Mouse (Mus musculus): ENCODE measurements around the gene Npl. TPM values are rescaled to one million over a fixed set of nuclear protein-coding genes. Genes with fewer than 3 reads are reported as not detected.

Gene Npl
- polyA plus RNA-seq (2015; fragmentation: Nextera tagmentation; extraction: Ambion mirVana), result 22.6 and 27.9 TPM in 2 replicates

DNA sequence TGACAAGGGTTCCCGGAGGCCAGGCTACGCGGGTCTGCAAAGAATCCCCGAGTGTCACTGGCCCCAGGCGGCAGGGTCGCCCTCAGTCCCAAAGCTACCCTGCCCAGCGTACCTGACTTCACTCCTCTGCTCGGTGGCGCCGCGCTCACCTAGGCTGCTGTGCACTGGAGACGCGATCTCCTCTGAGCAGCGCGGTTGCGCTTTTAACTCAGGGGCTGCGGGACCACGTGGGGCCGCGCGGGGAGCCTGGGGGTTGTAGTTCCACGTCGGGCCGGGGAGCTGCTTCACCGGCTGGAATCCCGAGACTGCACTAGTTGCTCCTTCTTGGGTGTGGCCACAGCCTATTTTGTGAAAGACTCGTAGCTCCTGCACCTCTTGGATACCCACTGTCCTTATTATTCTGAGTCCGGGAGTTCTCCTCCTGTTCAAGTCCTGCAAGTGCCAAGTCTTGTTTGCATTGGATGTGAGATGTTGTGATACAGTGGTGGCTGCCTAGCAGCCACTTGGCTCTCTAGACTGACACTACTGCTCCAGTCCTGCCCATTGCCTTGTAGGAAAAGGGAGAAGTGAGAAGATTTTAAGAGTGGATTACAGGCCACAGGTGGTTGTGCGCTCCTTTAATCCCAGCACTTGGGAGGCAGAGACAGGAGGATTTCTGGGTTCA, at the start of gene Npl:
Gene Npl, minus strand, starts transcription at position 510 of the 664 bp plus-strand sequence.
- 4% methylated on average over 29 of the region's 29 CpGs for WGBS
- no peaks in the 10 kb centered on the region for H3K9me3 ChIP-seq (replicated peaks; ENCODE audit: control insufficient read depth, low read length)
- H3K4me1 ChIP-seq (ENCODE audit: control insufficient read depth, insufficient read depth, low read length), result no peaks in the 10 kb centered on the region
- H3K4me3 ChIP-seq (replicated peaks; ENCODE audit: low read length), result peak within 1 kb of the TSS; percentile 47
- H3K4me2 ChIP-seq (ENCODE audit: low read depth, low read length), result peak within 1 kb of the TSS; percentile 61
- peak; percentile 91 for ATAC-seq (ENCODE audit: insufficient read depth, low FRiP score)
- no peak within 1 kb of the TSS for H3K27ac ChIP-seq (ENCODE audit: low read length)
- H3K36me3 ChIP-seq (ENCODE audit: control insufficient read depth, insufficient read depth, low read length), result no peaks in the 10 kb centered on the region
- H3K9ac ChIP-seq (ENCODE audit: low read length), result peak within 1 kb of the TSS; percentile 67
- no peaks in the 10 kb centered on the region; the same call in 1 of the 2 replicates for H3K27me3 ChIP-seq (ENCODE audit: control insufficient read depth, insufficient read depth, low read length)

DNA sequence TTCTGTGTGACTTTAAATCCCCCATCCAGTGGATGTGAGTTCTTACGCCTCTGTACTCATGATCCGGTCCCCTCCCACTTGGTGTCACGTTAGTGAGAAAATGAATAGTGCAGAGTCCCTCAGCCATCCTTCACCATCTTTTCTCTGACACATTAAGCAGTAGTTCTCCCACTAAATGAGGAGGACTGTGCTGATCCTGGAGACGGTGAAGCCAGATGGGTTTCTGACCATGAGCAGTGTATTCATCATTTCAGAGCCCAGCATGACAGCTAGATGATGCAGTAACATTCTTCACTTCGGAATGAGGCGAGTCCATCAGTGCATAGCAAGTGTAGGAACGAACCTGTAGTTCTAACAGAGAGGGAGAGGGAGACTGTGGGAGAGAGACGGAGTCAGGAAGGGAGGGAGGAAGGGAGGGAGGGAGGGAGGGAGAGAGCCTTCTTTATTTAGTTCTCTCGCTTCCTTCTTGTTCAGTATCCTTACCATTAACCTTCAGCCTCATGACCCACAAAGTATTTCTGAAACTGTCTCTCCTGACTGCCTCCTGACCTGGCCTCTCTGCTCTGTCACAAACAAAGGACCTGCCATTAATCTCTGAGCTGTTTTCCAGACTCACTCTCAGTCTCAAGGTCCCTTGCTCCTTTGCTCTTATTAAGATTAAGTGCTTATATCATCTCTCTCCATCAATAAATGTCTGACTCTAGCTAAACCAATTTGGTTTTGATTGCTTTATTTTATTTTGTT, 49.6 kb upstream of the Npl start:
- no peak for ATAC-seq (ENCODE audit: insufficient read depth, low FRiP score)
- Histone ChIP-seq H3K4me1 (ENCODE audit: control insufficient read depth, insufficient read depth, low read length) (no peaks in the 10 kb centered on the region), H3K9me3 (replicated peaks; ENCODE audit: control insufficient read depth, low read length) (no peaks in the 10 kb centered on the region), H3K27ac (ENCODE audit: low read length) (no peak overlapping the region), H3K9ac (ENCODE audit: low read length) (no peak overlapping the region), H3K4me2 (ENCODE audit: low read depth, low read length) (no peak overlapping the region), H3K4me3 (replicated peaks; ENCODE audit: low read length) (no peak overlapping the region), H3K27me3 (ENCODE audit: control insufficient read depth, insufficient read depth, low read length) (no peaks in the 10 kb centered on the region), H3K36me3 (ENCODE audit: control insufficient read depth, insufficient read depth, low read length) (no peaks in the 10 kb centered on the region)
- 23% methylated on average over 9 of the region's 9 CpGs for WGBS

GRCm38 (mm10) chr1:153598773-153599172, 48.9 kb upstream of the Npl start:
- ATAC-seq (ENCODE audit: insufficient read depth, low FRiP score), result peak; percentile 40; the same call in 1 of the 2 replicates
- Histone ChIP-seq H3K9me3 (replicated peaks; ENCODE audit: control insufficient read depth, low read length) (no peaks in the 10 kb centered on the region), H3K4me2 (ENCODE audit: low read depth, low read length) (no peak overlapping the region), H3K9ac (ENCODE audit: low read length) (no peak overlapping the region), H3K27ac (ENCODE audit: low read length) (no peak overlapping the region), H3K36me3 (ENCODE audit: control insufficient read depth, insufficient read depth, low read length) (no peaks in the 10 kb centered on the region), H3K4me3 (replicated peaks; ENCODE audit: low read length) (no peak overlapping the region), H3K27me3 (ENCODE audit: control insufficient read depth, insufficient read depth, low read length) (no peaks in the 10 kb centered on the region), H3K4me1 (ENCODE audit: control insufficient read depth, insufficient read depth, low read length) (no peaks in the 10 kb centered on the region)
- 23% methylated on average over 2 of the region's 2 CpGs for WGBS

DNA sequence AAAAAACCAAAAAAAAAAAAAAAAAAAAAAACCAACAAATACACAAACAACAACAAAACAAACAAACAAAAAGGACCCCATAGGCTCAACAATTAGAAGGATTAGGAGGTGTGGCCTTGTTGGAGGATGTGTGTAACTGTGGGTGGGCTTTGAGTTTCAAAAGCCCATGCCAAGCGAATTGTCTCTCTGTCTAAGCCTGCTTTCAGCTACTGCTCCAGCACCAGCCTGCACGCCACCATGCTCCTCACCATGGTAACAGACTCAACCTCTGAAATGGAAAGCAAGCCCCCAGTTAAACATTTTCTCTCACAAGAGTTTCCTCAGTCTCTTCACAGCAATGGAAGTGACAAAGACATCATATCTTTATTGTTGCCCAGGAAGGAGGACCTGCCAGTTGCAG, 43.8 kb upstream of the Npl start:
- no peak overlapping the region for H3K4me3 ChIP-seq (replicated peaks; ENCODE audit: low read length)
- no peak for ATAC-seq (ENCODE audit: insufficient read depth, low FRiP score)
- no peak overlapping the region for H3K9ac ChIP-seq (ENCODE audit: low read length)
- H3K9me3 ChIP-seq (replicated peaks; ENCODE audit: control insufficient read depth, low read length), result no peaks in the 10 kb centered on the region
- no peak overlapping the region for H3K27ac ChIP-seq (ENCODE audit: low read length)
- 84% methylated on average over 2 of the region's 2 CpGs for WGBS
- no peaks in the 10 kb centered on the region for H3K36me3 ChIP-seq (ENCODE audit: control insufficient read depth, insufficient read depth, low read length)
- no peaks in the 10 kb centered on the region for H3K27me3 ChIP-seq (ENCODE audit: control insufficient read depth, insufficient read depth, low read length)
- no peak overlapping the region for H3K4me2 ChIP-seq (ENCODE audit: low read depth, low read length)
- H3K4me1 ChIP-seq (ENCODE audit: control insufficient read depth, insufficient read depth, low read length), result no peaks in the 10 kb centered on the region

DNA sequence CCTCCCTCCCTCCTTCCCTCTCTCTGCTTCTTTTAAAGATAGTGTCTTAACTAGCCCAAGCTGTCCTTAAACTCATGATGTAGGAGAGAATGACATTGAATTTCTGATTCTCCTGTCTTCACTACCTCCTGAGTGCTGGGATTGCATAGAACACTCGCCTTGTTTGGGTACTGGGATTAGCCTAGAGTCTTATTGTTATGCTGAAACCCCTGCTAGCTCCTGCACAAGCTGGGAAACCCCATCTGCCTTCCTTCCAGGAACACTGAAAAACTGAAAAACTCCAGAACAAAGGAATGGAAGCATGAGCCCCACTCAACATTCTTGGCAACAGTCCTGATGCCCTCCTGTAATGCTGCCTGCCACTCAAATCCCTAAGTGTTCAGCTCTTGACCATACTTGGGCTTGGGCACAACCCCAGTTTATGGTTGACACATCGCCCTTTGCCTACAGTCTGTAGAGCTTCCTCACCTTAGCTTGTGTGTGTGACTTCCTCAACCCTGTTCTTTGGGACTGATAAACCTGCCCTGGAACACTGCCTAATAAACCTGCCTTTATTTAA, 40.4 kb upstream of the Npl start:
- H3K4me2 ChIP-seq (ENCODE audit: low read depth, low read length), result no peak overlapping the region
- H3K27me3 ChIP-seq (ENCODE audit: control insufficient read depth, insufficient read depth, low read length), result no peaks in the 10 kb centered on the region
- H3K9ac ChIP-seq (ENCODE audit: low read length), result no peak overlapping the region
- no peak overlapping the region for H3K27ac ChIP-seq (ENCODE audit: low read length)
- 77% methylated on average over 2 of the region's 2 CpGs for WGBS
- no peaks in the 10 kb centered on the region for H3K4me1 ChIP-seq (ENCODE audit: control insufficient read depth, insufficient read depth, low read length)
- no peaks in the 10 kb centered on the region for H3K36me3 ChIP-seq (ENCODE audit: control insufficient read depth, insufficient read depth, low read length)
- no peak overlapping the region for H3K4me3 ChIP-seq (replicated peaks; ENCODE audit: low read length)
- no peak for ATAC-seq (ENCODE audit: insufficient read depth, low FRiP score)
- H3K9me3 ChIP-seq (replicated peaks; ENCODE audit: control insufficient read depth, low read length), result no peaks in the 10 kb centered on the region

GRCm38 (mm10) chr1:153587956-153588355, 38.1 kb upstream of the Npl start:
- Histone ChIP-seq H3K36me3 (ENCODE audit: control insufficient read depth, insufficient read depth, low read length) (no peaks in the 10 kb centered on the region), H3K9me3 (replicated peaks; ENCODE audit: control insufficient read depth, low read length) (no peaks in the 10 kb centered on the region), H3K27ac (ENCODE audit: low read length) (no peak overlapping the region), H3K4me1 (ENCODE audit: control insufficient read depth, insufficient read depth, low read length) (no peaks in the 10 kb centered on the region), H3K27me3 (ENCODE audit: control insufficient read depth, insufficient read depth, low read length) (no peaks in the 10 kb centered on the region), H3K4me3 (replicated peaks; ENCODE audit: low read length) (no peak overlapping the region), H3K4me2 (ENCODE audit: low read depth, low read length) (no peak overlapping the region), H3K9ac (ENCODE audit: low read length) (no peak overlapping the region)
- ATAC-seq (ENCODE audit: insufficient read depth, low FRiP score), result no peak
- WGBS, result 78% methylated on average over 5 of the region's 5 CpGs

DNA sequence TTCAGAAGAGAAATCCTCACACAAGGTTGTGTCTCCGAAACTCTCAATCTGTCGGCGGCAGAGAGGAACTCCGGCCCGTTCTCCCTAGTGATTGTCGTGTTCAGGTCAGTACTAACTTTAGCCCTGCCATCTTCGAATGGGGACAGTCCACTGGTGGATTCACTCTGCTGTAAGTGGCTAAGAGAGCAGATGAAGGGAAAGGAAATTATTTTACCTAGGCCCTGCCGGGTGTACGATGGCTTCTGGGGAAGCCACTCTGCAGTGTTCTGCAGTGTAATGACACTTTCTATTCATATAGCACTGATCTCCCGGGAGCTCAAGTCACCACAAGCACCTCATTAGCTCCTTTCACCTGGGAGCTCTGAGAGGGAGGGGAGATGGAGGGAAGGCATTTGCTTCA, 37.0 kb upstream of the Npl start:
- no peaks in the 10 kb centered on the region for H3K27me3 ChIP-seq (ENCODE audit: control insufficient read depth, insufficient read depth, low read length)
- no peaks in the 10 kb centered on the region for H3K9me3 ChIP-seq (replicated peaks; ENCODE audit: control insufficient read depth, low read length)
- H3K27ac ChIP-seq (ENCODE audit: low read length), result no peak overlapping the region
- no peak overlapping the region for H3K4me2 ChIP-seq (ENCODE audit: low read depth, low read length)
- no peak overlapping the region for H3K9ac ChIP-seq (ENCODE audit: low read length)
- no peaks in the 10 kb centered on the region for H3K4me1 ChIP-seq (ENCODE audit: control insufficient read depth, insufficient read depth, low read length)
- no peaks in the 10 kb centered on the region for H3K36me3 ChIP-seq (ENCODE audit: control insufficient read depth, insufficient read depth, low read length)
- 85% methylated on average over 10 of the region's 10 CpGs for WGBS
- no peak for ATAC-seq (ENCODE audit: insufficient read depth, low FRiP score)
- H3K4me3 ChIP-seq (replicated peaks; ENCODE audit: low read length), result no peak overlapping the region

DNA sequence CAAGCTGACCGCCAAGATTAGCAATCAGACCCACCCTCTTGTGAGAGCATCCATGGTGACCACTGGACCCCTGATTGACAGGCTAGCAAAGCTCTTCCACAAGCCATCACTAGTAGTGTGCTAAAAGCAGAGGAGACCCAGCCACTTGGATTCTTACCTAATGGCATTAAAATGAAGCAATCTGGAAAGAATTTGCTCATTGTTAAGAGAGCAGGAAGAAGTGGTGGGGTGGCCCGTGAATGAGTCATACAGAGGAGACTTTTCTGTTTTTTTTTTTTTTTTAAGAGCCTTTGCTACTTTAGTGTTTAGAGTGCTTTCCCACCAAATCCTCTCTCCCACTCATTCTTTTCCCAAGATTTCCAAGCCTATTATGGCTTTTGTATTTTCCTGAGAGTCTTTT, 35.9 kb upstream of the Npl start:
- H3K9ac ChIP-seq (ENCODE audit: low read length), result no peak overlapping the region
- 53% methylated on average over 2 of the region's 2 CpGs for WGBS
- no peaks in the 10 kb centered on the region for H3K9me3 ChIP-seq (replicated peaks; ENCODE audit: control insufficient read depth, low read length)
- no peak overlapping the region for H3K4me3 ChIP-seq (replicated peaks; ENCODE audit: low read length)
- no peaks in the 10 kb centered on the region for H3K4me1 ChIP-seq (ENCODE audit: control insufficient read depth, insufficient read depth, low read length)
- no peak overlapping the region for H3K27ac ChIP-seq (ENCODE audit: low read length)
- no peaks in the 10 kb centered on the region for H3K36me3 ChIP-seq (ENCODE audit: control insufficient read depth, insufficient read depth, low read length)
- ATAC-seq (ENCODE audit: insufficient read depth, low FRiP score), result no peak
- H3K4me2 ChIP-seq (ENCODE audit: low read depth, low read length), result no peak overlapping the region
- no peaks in the 10 kb centered on the region for H3K27me3 ChIP-seq (ENCODE audit: control insufficient read depth, insufficient read depth, low read length)

- Histone ChIP-seq H3K27me3 (ENCODE audit: control insufficient read depth, insufficient read depth, low read length) (no peaks in the 10 kb centered on the region), H3K4me3 (replicated peaks; ENCODE audit: low read length) (no peak overlapping the region), H3K9me3 (replicated peaks; ENCODE audit: control insufficient read depth, low read length) (no peaks in the 10 kb centered on the region), H3K27ac (ENCODE audit: low read length) (no peak overlapping the region), H3K9ac (ENCODE audit: low read length) (no peak overlapping the region), H3K36me3 (ENCODE audit: control insufficient read depth, insufficient read depth, low read length) (no peaks in the 10 kb centered on the region), H3K4me2 (ENCODE audit: low read depth, low read length) (no peak overlapping the region), H3K4me1 (ENCODE audit: control insufficient read depth, insufficient read depth, low read length) (no peaks in the 10 kb centered on the region)
- WGBS, result 67% methylated on average over 4 of the region's 4 CpGs
- ATAC-seq (ENCODE audit: insufficient read depth, low FRiP score), result no peak
These were observed 33.3 kb upstream of the Npl start for GRCm38 (mm10) chr1:153583189-153583588.

All from stomach, embryonic 16.5 days (tissue).